Mouse (Mus musculus) MEL (cell line): ENCODE measurements around the gene Crb3.

Experiments
- CHD1 ChIP-seq: IDR thresholded peaks from 2 replicates; pipeline ENCODE4 v1.6.1; 2012; ENCODE audit warnings: low read depth, mild to moderate bottlenecking, inconsistent platforms, low read length, improper control_type of control experiment
- CTCF ChIP-seq, 3 experiments: IDR thresholded peaks in 2 of 3; conservative IDR thresholded peaks in 1 of 3; 2 replicates each; pipeline ENCODE4 v1.5.1; 2011 to 2012; ENCODE audit warnings: low read length in 3 of 3, low read depth in 2 of 3, mild to moderate bottlenecking in 2 of 3, improper control_type of control experiment in 1 of 3, inconsistent platforms in 1 of 3, mixed read lengths in 1 of 3, moderate library complexity in 1 of 3; ENCODE audit not compliant: control insufficient read depth in 1 of 3, insufficient read depth in 1 of 3, poor library complexity in 1 of 3, severe bottlenecking in 1 of 3
- E2F4 ChIP-seq: IDR thresholded peaks from 2 replicates; pipeline ENCODE4 v1.6.1; 2011; ENCODE audit warnings: low read depth, low read length, improper control_type of control experiment, borderline replicate concordance
- EP300 ChIP-seq, 2 experiments: IDR thresholded peaks; 2 replicates each; pipeline ENCODE4 v1.6.1; 2011; ENCODE audit warnings: improper control_type of control experiment in 2 of 2, low read length in 2 of 2, low read depth in 1 of 2, mild to moderate bottlenecking in 1 of 2
- ETS1 ChIP-seq: IDR thresholded peaks from 2 replicates; pipeline ENCODE4 v1.6.1; 2012; ENCODE audit warnings: low read depth, mild to moderate bottlenecking, inconsistent platforms, low read length, improper control_type of control experiment, moderate library complexity
- MAFK ChIP-seq: IDR thresholded peaks from 2 replicates; pipeline ENCODE4 v1.6.1; 2011; ENCODE audit warnings: low read depth, mild to moderate bottlenecking, low read length, improper control_type of control experiment, borderline replicate concordance
- MAX ChIP-seq: IDR thresholded peaks from 2 replicates; pipeline ENCODE4 v1.6.1; 2011; ENCODE audit warnings: low read length, improper control_type of control experiment
- MEF2A ChIP-seq: IDR thresholded peaks from 2 replicates; pipeline ENCODE4 v1.6.1; 2014; ENCODE audit warnings: low read depth, mild to moderate bottlenecking, inconsistent platforms, low read length, improper control_type of control experiment; ENCODE audit not compliant: poor library complexity, insufficient replicate concordance, severe bottlenecking; ENCODE audit errors: extremely low read depth
- MXI1 ChIP-seq: IDR thresholded peaks from 2 replicates; pipeline ENCODE4 v1.6.1; 2011; ENCODE audit warnings: mild to moderate bottlenecking, low read depth, low read length, improper control_type of control experiment
- POLR2A ChIP-seq, 2 experiments: IDR thresholded peaks; 2 replicates each; pipeline ENCODE4 v1.6.1; 2011 to 2012; ENCODE audit warnings: low read length in 2 of 2, mild to moderate bottlenecking in 2 of 2, control low read depth in 1 of 2, improper control_type of control experiment in 1 of 2, low read depth in 1 of 2, moderate library complexity in 1 of 2; ENCODE audit not compliant: control insufficient read depth in 1 of 2, insufficient read depth in 1 of 2, poor library complexity in 1 of 2
- POLR2AphosphoS2 ChIP-seq: IDR thresholded peaks from 2 replicates; pipeline ENCODE4 v1.6.1; 2011; ENCODE audit warnings: low read length, improper control_type of control experiment
- TBP ChIP-seq: IDR thresholded peaks from 2 replicates; pipeline ENCODE4 v1.8.0; 2011; ENCODE audit warnings: low read depth, low read length, improper control_type of control experiment
- UBTF ChIP-seq: IDR thresholded peaks from 2 replicates; pipeline ENCODE4 v1.6.1; 2012; ENCODE audit warnings: low read depth, mild to moderate bottlenecking, inconsistent platforms, low read length, improper control_type of control experiment, moderate library complexity, borderline replicate concordance; ENCODE audit not compliant: insufficient read depth

GRCm38 (mm10) chr17:57010911-57011235, 48.0 kb upstream of the Crb3 start:
- TF ChIP-seq TBP: no peak
- no peak for TF ChIP-seq MAFK
- TF ChIP-seq POLR2A (IDR thresholded peaks at IDR 0.05; ENCODE audit: control insufficient read depth in 1 of 2, insufficient read depth in 1 of 2, low read depth in 1 of 2, low read length in 2 of 2, poor library complexity in 1 of 2): no peak
- TF ChIP-seq POLR2AphosphoS2: no peak
- no peak for TF ChIP-seq UBTF
- no peak for TF ChIP-seq CTCF (IDR thresholded peaks at IDR 0.05 in 2 of 3, conservative IDR thresholded peaks at IDR 0.05 in 1 of 3; ENCODE audit: control insufficient read depth in 1 of 3, insufficient read depth in 1 of 3, low read depth in 2 of 3, low read length in 3 of 3, poor library complexity in 1 of 3, severe bottlenecking in 1 of 3)
- no peak for TF ChIP-seq CHD1
- TF ChIP-seq EP300 (IDR thresholded peaks at IDR 0.05; ENCODE audit: low read depth in 1 of 2, low read length in 2 of 2): no peak
- no peak for TF ChIP-seq MXI1
- no peak for TF ChIP-seq ETS1
- no peak for TF ChIP-seq E2F4
- no peak for TF ChIP-seq MAX
- TF ChIP-seq MEF2A: no peak
